Mouse (Mus musculus) liver, postnatal 0 days (tissue): ENCODE data around the gene Zbtb45. TPM values are rescaled to one million over a fixed set of nuclear protein-coding genes. Genes with fewer than 3 reads are reported as not detected.

Experiments
- ATAC-seq: fragments of 200-750 bp; cut with Nextera tagmentation; 2 replicates; pipeline ENCODE4 v1.8.0; 2017; ENCODE audit warnings: mild to moderate bottlenecking, moderate library complexity
- DNase-seq: peaks from one replicate; pipeline ENCODE4 v3.0.0-alpha.2; 2016
- H3K27ac ChIP-seq: fragments of 300-500 bp; sonication (generic); 2 replicates; pipeline ENCODE4 v1.5.1; 2014; ENCODE audit warnings: antibody characterized with exemption, moderate library complexity, mild to moderate bottlenecking, low read depth
- H3K27me3 ChIP-seq: fragments of 300-500 bp; sonication (generic); 2 replicates; pipeline ENCODE4 v1.6.1; 2014; ENCODE audit warnings: low read length, control low read depth, mixed read lengths; ENCODE audit not compliant: insufficient read depth
- H3K36me3 ChIP-seq: fragments of 300-500 bp; sonication (generic); replicated peaks from 2 replicates; pipeline ENCODE4 v1.6.1; 2014; ENCODE audit warnings: mild to moderate bottlenecking, control low read depth, low read length, moderate library complexity, mixed read lengths; ENCODE audit not compliant: insufficient read depth
- H3K4me1 ChIP-seq: fragments of 300-500 bp; sonication (generic); 2 replicates; pipeline ENCODE4 v1.6.1; 2014; ENCODE audit warnings: antibody characterized with exemption, mild to moderate bottlenecking, control low read depth; ENCODE audit not compliant: insufficient read depth
- H3K4me2 ChIP-seq: fragments of 300-500 bp; sonication (generic); 2 replicates; pipeline ENCODE4 v1.6.1; 2014; ENCODE audit warnings: low read depth, mild to moderate bottlenecking, low read length, moderate library complexity, mixed read lengths
- H3K4me3 ChIP-seq: fragments of 300-500 bp; sonication (generic); 2 replicates; pipeline ENCODE4 v1.5.1; 2014; ENCODE audit warnings: low read depth, low read length
- H3K9ac ChIP-seq: fragments of 300-500 bp; sonication (generic); replicated peaks from 2 replicates; pipeline ENCODE4 v1.6.1; 2014; ENCODE audit warnings: mild to moderate bottlenecking, moderate library complexity
- H3K9me3 ChIP-seq: fragments of 300-500 bp; sonication (generic); 2 replicates; pipeline ENCODE4 v1.6.1; 2016; ENCODE audit warnings: mild to moderate bottlenecking, control low read depth, low read length, mixed read lengths
- CTCF ChIP-seq: sonication (generic); IDR thresholded peaks from 2 replicates; pipeline ENCODE4 v1.5.1; 2016; ENCODE audit warnings: antibody characterized with exemption, low read depth
- EP300 ChIP-seq: IDR thresholded peaks from 2 replicates; pipeline ENCODE4 v1.6.1; 2016; ENCODE audit warnings: antibody characterized with exemption, low read depth, mild to moderate bottlenecking
- WGBS: fragments of 180-500 bp; shearing (Covaris S2); extraction: QIAGEN DNeasy Blood & Tissue Kit; methylation state at CpG from one replicate; pipeline ENCODE4 v1.1.7; 2014; ENCODE audit not compliant: insufficient replicate concordance; 5-methylcytosine and 5-hydroxymethylcytosine counted together
- polyA plus RNA-seq: library from polyadenylated mRNA; unstranded; fragments of >200 nt; fragmentation: Nextera tagmentation; extraction: Ambion mirVana; gene quantifications from 2 replicates; pipeline ENCODE4 v1.2.1, GENCODE M21; 2015

The Zbtb45 gene
- polyA plus RNA-seq, 1 experiment from 2014 or later, result 7.2 TPM

DNA sequence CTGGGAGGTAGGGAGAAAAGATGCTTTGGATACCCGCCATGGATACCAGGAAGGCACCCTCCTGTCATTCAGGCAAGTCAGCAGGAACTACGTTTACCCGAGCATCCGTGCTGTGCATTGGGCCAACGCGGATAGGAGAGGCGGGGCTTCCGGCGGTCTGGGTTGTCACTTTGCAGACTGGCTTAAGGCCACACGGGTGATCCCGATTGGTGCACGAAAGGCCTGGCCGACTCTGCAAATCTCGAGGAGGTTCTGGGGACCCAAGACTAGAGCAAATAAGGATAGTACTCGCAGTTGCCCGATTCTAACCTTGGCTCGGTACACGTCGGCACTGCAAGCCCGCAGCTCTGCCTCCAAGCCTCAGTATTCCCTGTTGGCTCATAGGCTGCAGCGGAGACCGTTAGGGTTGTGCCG, 44.1 kb downstream of the Zbtb45 start, which contains the start of gene Zfp324:
Zfp324 (plus strand) TSS at position 161 of the 414 bp plus-strand sequence.
- DNase-seq, result peak; percentile 91
- no peak for TF ChIP-seq CTCF
- no peak for TF ChIP-seq EP300
- peak within 1 kb of the TSS; percentile 100 for H3K4me2 ChIP-seq
- peaks cover 24% of the 10 kb centered on the region for H3K4me1 ChIP-seq
- H3K27ac ChIP-seq, result peak within 1 kb of the TSS; percentile 84
- peak within 1 kb of the TSS; percentile 94 for H3K4me3 ChIP-seq
- H3K9me3 ChIP-seq, result no peaks in the 10 kb centered on the region
- under 1% methylated on average over 23 of the region's 23 CpGs for WGBS
- peak within 1 kb of the TSS; percentile 91 for H3K9ac ChIP-seq
- peaks cover 19% of the 10 kb centered on the region for H3K36me3 ChIP-seq
- ATAC-seq, result peak; percentile 94
- H3K27me3 ChIP-seq, result no peaks in the 10 kb centered on the region

DNA sequence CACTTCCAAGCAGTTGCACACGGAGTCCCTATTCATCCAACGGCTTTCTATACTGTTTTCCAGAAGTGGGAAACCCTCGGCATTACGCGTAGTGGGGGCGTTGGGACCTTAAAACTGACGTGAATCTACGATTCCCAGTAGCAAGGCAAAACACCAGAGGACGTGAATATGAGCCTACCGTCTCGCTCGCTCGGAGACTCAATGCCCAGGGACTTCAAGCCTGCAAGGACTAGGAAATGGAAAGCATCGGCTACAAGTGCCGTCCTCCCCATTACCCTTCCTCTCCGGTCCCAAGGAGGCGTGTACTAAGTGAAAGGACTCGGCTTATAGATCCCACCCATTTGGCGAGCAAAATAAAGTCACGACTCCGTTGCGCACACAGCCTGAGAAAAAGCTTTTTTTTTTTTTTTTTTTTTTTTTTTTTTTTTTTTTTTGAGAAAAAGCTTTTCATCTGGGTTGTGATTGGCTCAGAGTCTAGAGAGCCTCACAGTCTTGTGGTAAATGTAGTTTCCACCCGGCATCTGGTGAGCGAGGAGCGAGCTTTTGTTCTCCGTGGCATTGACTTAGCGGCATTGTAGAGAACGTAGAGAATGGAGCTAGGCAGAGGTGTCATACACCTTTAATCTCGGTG, 48.2 kb downstream of the Zbtb45 start:
- Histone ChIP-seq H3K4me1 (peaks cover 18% of the 10 kb centered on the region), H3K9ac (peak overlapping the region; percentile 80), H3K4me3 (peak overlapping the region; percentile 68), H3K27ac (peak overlapping the region; percentile 69), H3K27me3 (no peaks in the 10 kb centered on the region), H3K9me3 (no peaks in the 10 kb centered on the region), H3K4me2 (peak overlapping the region; percentile 87), H3K36me3 (no peaks in the 10 kb centered on the region)
- ATAC-seq, result peak; percentile 58
- DNase-seq, result peak; percentile 58
- WGBS, result 2% methylated on average over 29 of the region's 29 CpGs
- no peak for TF ChIP-seq CTCF
- no peak for TF ChIP-seq EP300

DNA sequence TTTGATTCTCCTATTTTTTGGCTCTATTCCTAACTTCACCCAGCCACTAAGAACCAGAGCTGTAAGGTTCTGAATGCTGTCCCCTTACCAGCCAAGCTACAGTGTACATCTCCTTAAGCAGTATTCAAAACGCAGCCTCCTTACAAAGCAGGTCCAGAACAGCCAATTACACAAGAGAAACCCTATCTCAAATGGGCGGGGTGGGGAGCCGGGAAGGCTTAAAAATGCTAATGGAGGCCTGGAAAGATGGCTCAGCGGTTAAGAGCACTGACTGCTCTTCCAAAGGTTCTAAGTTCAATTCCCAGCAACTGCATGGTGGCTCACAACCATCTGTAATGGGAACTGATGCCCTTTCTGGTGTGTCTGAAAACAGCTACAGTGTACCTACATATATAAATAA, 50.1 kb downstream of the Zbtb45 start:
- ATAC-seq (no peak), DNase-seq (no peak)
- TF ChIP-seq CTCF (no peak), EP300 (no peak)
- H3K4me3 ChIP-seq, result no peak overlapping the region
- no peak overlapping the region for H3K4me2 ChIP-seq
- no peak overlapping the region for H3K27ac ChIP-seq
- peaks cover 7% of the 10 kb centered on the region for H3K4me1 ChIP-seq
- 43% methylated on average over 4 of the region's 4 CpGs for WGBS
- no peak overlapping the region for H3K9ac ChIP-seq
- no peaks in the 10 kb centered on the region for H3K27me3 ChIP-seq
- H3K9me3 ChIP-seq, result no peaks in the 10 kb centered on the region
- H3K36me3 ChIP-seq, result no peaks in the 10 kb centered on the region

DNA sequence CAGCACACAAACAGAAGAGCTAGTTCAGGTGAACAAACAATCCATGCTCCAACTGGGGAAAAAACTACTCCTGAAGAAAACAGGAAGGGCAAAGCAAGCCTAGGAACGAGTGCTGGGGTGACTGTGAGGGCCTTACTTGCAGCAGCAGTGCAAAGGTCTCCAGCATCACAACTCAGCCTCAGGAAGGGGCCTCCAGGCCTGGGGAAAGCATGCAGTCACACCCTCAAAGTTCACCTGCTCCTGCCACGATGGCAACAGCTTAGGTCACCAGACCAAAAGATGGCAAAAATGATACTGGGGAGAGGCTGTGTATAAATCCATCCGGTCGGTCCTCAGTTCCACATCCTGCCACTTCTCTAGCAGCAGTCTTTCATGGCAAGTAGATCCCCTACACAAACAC, 50.9 kb downstream of the Zbtb45 start:
- 61% methylated on average over 4 of the region's 4 CpGs for WGBS
- no peak overlapping the region for H3K4me2 ChIP-seq
- no peak for ATAC-seq

DNA sequence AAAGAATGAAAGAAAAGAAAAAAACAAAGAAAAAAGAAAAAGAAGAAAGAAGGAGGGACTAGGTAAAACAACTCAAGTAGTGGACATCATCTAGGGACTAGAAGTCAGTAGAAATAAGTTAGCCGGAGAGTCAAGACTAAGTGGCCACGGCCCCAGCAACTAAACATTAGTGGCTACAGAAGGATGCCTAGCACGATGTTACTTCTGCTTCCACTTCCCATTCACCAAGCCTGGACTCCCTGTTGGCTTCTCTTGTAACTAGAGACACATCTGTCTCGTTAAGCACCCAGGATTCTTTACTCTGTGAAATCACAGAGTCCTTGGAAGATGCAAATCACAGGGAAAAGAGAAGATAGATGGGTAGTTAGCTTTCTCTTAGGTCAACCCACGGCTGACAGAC, 52.3 kb downstream of the Zbtb45 start:
- Histone ChIP-seq H3K27ac (no peak overlapping the region), H3K36me3 (no peaks in the 10 kb centered on the region), H3K9ac (no peak overlapping the region), H3K9me3 (no peaks in the 10 kb centered on the region), H3K4me3 (no peak overlapping the region), H3K27me3 (no peaks in the 10 kb centered on the region), H3K4me2 (no peak overlapping the region), H3K4me1 (peaks cover 6% of the 10 kb centered on the region)
- no peak for DNase-seq
- no peak for TF ChIP-seq EP300
- TF ChIP-seq CTCF, result no peak
- WGBS, result 57% methylated on average over 5 of the region's 5 CpGs
- no peak for ATAC-seq

More for the DNA sequence above, 50.9 kb downstream of the Zbtb45 start:
- H3K9ac ChIP-seq, result no peak overlapping the region
- peaks cover 7% of the 10 kb centered on the region for H3K4me1 ChIP-seq
- no peaks in the 10 kb centered on the region for H3K36me3 ChIP-seq
- TF ChIP-seq CTCF (no peak), EP300 (no peak)
- H3K4me3 ChIP-seq, result no peak overlapping the region
- DNase-seq, result no peak
- H3K27me3 ChIP-seq, result no peaks in the 10 kb centered on the region
- no peak overlapping the region for H3K27ac ChIP-seq
- H3K9me3 ChIP-seq, result no peaks in the 10 kb centered on the region

DNA sequence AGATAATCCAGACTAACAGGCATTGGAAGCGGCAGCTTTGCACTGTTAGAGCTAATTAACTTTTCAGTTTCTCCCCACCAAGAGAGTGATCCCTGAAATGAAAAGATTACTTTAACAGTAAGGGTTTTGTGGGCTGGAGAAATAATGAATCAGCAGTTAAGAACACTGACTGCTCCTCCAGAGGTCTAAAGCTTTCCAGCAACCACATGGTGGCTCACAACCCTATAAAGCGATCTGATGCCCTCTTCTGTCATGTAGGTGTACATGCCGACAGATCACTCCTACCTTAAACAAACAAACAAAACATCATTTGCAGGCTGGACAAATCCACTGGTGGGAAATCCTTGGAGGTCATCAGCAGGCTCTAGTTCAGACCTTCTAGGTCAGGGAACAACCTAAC, 54.9 kb downstream of the Zbtb45 start:
- no peak overlapping the region for H3K27ac ChIP-seq
- 0 out of 2 replicates have a peak, but pooled peaks have one; percentile 61 for ATAC-seq
- DNase-seq, result no peak

More for the DNA sequence above, 54.9 kb downstream of the Zbtb45 start:
- no peak for TF ChIP-seq EP300
- peak; percentile 49 for TF ChIP-seq CTCF
- no peaks in the 10 kb centered on the region for H3K27me3 ChIP-seq
- no peaks in the 10 kb centered on the region for H3K36me3 ChIP-seq
- H3K4me3 ChIP-seq, result no peak overlapping the region
- H3K4me2 ChIP-seq, result no peak overlapping the region
- H3K9ac ChIP-seq, result no peak overlapping the region
- H3K4me1 ChIP-seq, result peaks cover 10% of the 10 kb centered on the region
- H3K9me3 ChIP-seq, result no peaks in the 10 kb centered on the region
- 27% methylated on average over 3 of the region's 3 CpGs for WGBS

Other genes starting within 250 kb of the Zbtb45 start
- 0.04 and 0.13 TPM in 2 replicates for gene Zscan18, start 206.4 kb downstream of the Zbtb45 start, polyA plus RNA-seq
- 1.2 and 2.1 TPM in 2 replicates for gene Zfp329, start 191.2 kb downstream of the Zbtb45 start, polyA plus RNA-seq
- gene Zfp110, start 175.3 kb downstream of the Zbtb45 start, polyA plus RNA-seq, result 8.1 and 8.5 TPM in 2 replicates
- 0.61 and 0.65 TPM in 2 replicates for gene Zfp128, start 128.9 kb downstream of the Zbtb45 start, polyA plus RNA-seq
- 2.3 and 2.5 TPM in 2 replicates for gene Zscan22, start 112.2 kb downstream of the Zbtb45 start, polyA plus RNA-seq
- 556 and 564 TPM in 2 replicates for gene Rps5, start 87.7 kb downstream of the Zbtb45 start, polyA plus RNA-seq
- 0.05 TPM in 2 replicates for gene Rnf225, start 82.6 kb downstream of the Zbtb45 start, polyA plus RNA-seq
- gene Zfp324, start 44.2 kb downstream of the Zbtb45 start, polyA plus RNA-seq, result 1.5 and 1.9 TPM in 2 replicates
- gene Zfp446, start 32.2 kb downstream of the Zbtb45 start, polyA plus RNA-seq, result 1.6 and 1.8 TPM in 2 replicates
- gene Slc27a5, start 11.8 kb downstream of the Zbtb45 start, polyA plus RNA-seq, result 103 and 122 TPM in 2 replicates
- 56.0 and 59.1 TPM in 2 replicates for gene Trim28, start 10.9 kb downstream of the Zbtb45 start, polyA plus RNA-seq
- 132 TPM in 2 replicates for gene Chmp2a, start 24.8 kb upstream of the Zbtb45 start, polyA plus RNA-seq
- gene Ube2m, start 28.2 kb upstream of the Zbtb45 start, polyA plus RNA-seq, result 53.8 and 59.8 TPM in 2 replicates
- 0.26 and 0.29 TPM in 2 replicates for gene Mzf1, start 44.7 kb upstream of the Zbtb45 start, polyA plus RNA-seq
- not detected in 2 replicates for gene Vmn1r85, start 85.1 kb upstream of the Zbtb45 start, polyA plus RNA-seq
- gene Vmn1r86, start 109.9 kb upstream of the Zbtb45 start, polyA plus RNA-seq, result not detected in 2 replicates
- not detected in 2 replicates for gene Vmn1r87, start 130.1 kb upstream of the Zbtb45 start, polyA plus RNA-seq
- 0.01 TPM in 1 of 2 replicates, not detected in the other for gene Vmn1r88, start 149.5 kb upstream of the Zbtb45 start, polyA plus RNA-seq
- not detected in 2 replicates for gene Vmn1r89, start 203.0 kb upstream of the Zbtb45 start, polyA plus RNA-seq